In genomic region chr17:25727265-25728008, GRCm38 (mm10) we compare ENCODE assay signal across 8 mouse cellular contexts. TPM values are rescaled to one million over a fixed set of nuclear protein-coding genes. Genes with fewer than 3 reads are reported as not detected.
A peak's percentile ranks its signal among the peaks of the same experiment; 100 is the strongest.
DNase-seq lines count a peak whose midpoint lies in the region; ATAC-seq lines count a peak whose summit lies in the region.

Gene Chtf18 (minus strand): TSS chr17:25727419.
Gene Rpusd1 (plus strand): TSS chr17:25727670.

- peak; percentile 99 for ATAC-seq in hindbrain, embryonic 16.5 days

- peak within 1 kb of the TSS; percentile 73 for H3K4me3 ChIP-seq in hindbrain, embryonic 16.5 days (ENCODE audit: low read length)
- peak within 1 kb of the TSS; percentile 74 for H3K4me3 ChIP-seq in macrophage (ENCODE audit: inconsistent target)

- DNase-seq in WW6 (ENCODE audit: low read depth, low spot score): peak; percentile 99
- peak; percentile 90 to 98 for DNase-seq in cerebellum, postnatal 4 days (ENCODE audit: low spot score in 2 of 2)
- peak; percentile 100 for DNase-seq in gastrocnemius, adult 18-20 months (ENCODE audit: low spot score)
- peak; percentile 98 for DNase-seq in left cerebral cortex, adult 18-20 months (ENCODE audit: low spot score in 2 of 2)
- DNase-seq in right cerebral cortex, adult 18-20 months: peak; percentile 100
- DNase-seq in urinary bladder, postnatal 10 days (ENCODE audit: low spot score): peak; percentile 96

- peak within 1 kb of the TSS; percentile 58; the same call in 1 of the 2 replicates for H3K27ac ChIP-seq in hindbrain, embryonic 16.5 days (ENCODE audit: low read depth, low read length)
- H3K27ac ChIP-seq in macrophage: 0 out of 2 replicates have a peak within 1 kb of the TSS, but pooled peaks have one; percentile 28

- H3K27me3 ChIP-seq in hindbrain, embryonic 16.5 days (replicated peaks; ENCODE audit: control insufficient read depth, insufficient read depth, low read length): no peaks in the 10 kb centered on the region

- no peaks in the 10 kb centered on the region for H3K9me3 ChIP-seq in hindbrain, embryonic 16.5 days (ENCODE audit: control insufficient read depth, low read length)

- peaks cover 18% of the 10 kb centered on the region for H3K4me1 ChIP-seq in hindbrain, embryonic 16.5 days (ENCODE audit: control insufficient read depth, insufficient read depth, low read depth, low read length)

- peak within 1 kb of the TSS; percentile 98 for H3K4me2 ChIP-seq in hindbrain, embryonic 16.5 days (ENCODE audit: low read length)

- H3K36me3 ChIP-seq in hindbrain, embryonic 16.5 days (ENCODE audit: control insufficient read depth, insufficient read depth, low read length): peaks cover 3% of the 10 kb centered on the region
- no peaks in the 10 kb centered on the region for H3K36me3 ChIP-seq in macrophage (ENCODE audit: inconsistent target)

- WGBS in hindbrain, embryonic 16.5 days: under 1% methylated on average over 37 of the region's 37 CpGs
- WGBS in macrophage (ENCODE audit: missing documents): 1% methylated on average over 35 of the region's 37 CpGs

- peak within 1 kb of the TSS; percentile 87 for H3K9ac ChIP-seq in hindbrain, embryonic 16.5 days (ENCODE audit: low read depth, low read length)

- peaks cover 9% of the 10 kb centered on the region; the same call in 1 of the 2 replicates for H3K79me2 ChIP-seq in macrophage (ENCODE audit: inconsistent target)

RNA-seq across cellular contexts. Expression of gene Chtf18, which starts in this region (rescaled TPM):
- total RNA-seq in gastrocnemius, adult 18-20 months (2021): 1 to 10 TPM in 1 of 2 experiments, under 1 TPM in 1; 0.47 to 1.1 TPM
- 6.4 and 7.4 TPM in 2 replicates for polyA plus RNA-seq in hindbrain, embryonic 16.5 days (2015; fragmentation: Nextera tagmentation; extraction: Ambion mirVana)
- 1 to 10 TPM; 1.2 to 1.5 TPM for total RNA-seq in left cerebral cortex, adult 18-20 months (2021)
- total RNA-seq in macrophage (2018; cell fraction: chromatin; rRNA removed): 10 to 100 TPM in 4 of 26 experiments, 1 to 10 TPM in 21, under 1 TPM in 1; 0.99 to 13.3 (median 4.6) TPM
- 1 to 10 TPM in 21 of 26 experiments, under 1 TPM in 5; 0.72 to 2.4 (median 1.4) TPM for total RNA-seq in macrophage (2018; cell fraction: cytosol; rRNA removed)
- 10 to 100 TPM in 1 of 26 experiments, 1 to 10 TPM in 24, under 1 TPM in 1; 0.75 to 27.4 (median 2.7) TPM for total RNA-seq in macrophage (2018; cell fraction: nucleus; rRNA removed)
- polyA plus RNA-seq in macrophage (2018): 0.80 to 5.9 TPM (median 1.1 TPM) in 3 replicates

RNA-seq across cellular contexts. Expression of gene Rpusd1, which starts in this region (rescaled TPM):
- total RNA-seq in gastrocnemius, adult 18-20 months (2021): 1 to 10 TPM; 3.5 to 4.2 TPM
- 32.9 and 33.0 TPM in 2 replicates for polyA plus RNA-seq in hindbrain, embryonic 16.5 days (2015; fragmentation: Nextera tagmentation; extraction: Ambion mirVana)
- total RNA-seq in left cerebral cortex, adult 18-20 months (2021): 10 to 100 TPM; 60.9 to 64.4 TPM
- total RNA-seq in macrophage (2018; cell fraction: chromatin; rRNA removed): 1 to 10 TPM in 24 of 26 experiments, under 1 TPM in 2; 0.58 to 8.3 (median 3.7) TPM
- 10 to 100 TPM in 3 of 26 experiments, 1 to 10 TPM in 23; 3.5 to 10.8 (median 7.8) TPM for total RNA-seq in macrophage (2018; cell fraction: cytosol; rRNA removed)
- total RNA-seq in macrophage (2018; cell fraction: nucleus; rRNA removed): 10 to 100 TPM in 3 of 26 experiments, 1 to 10 TPM in 22, under 1 TPM in 1; 0.97 to 14.9 (median 4.4) TPM
- 5.9 to 11.6 TPM (median 7.3 TPM) in 3 replicates for polyA plus RNA-seq in macrophage (2018)

Comparison
In these comparisons a context has a peak if more than half of its experiments do, and no peak if none do; other contexts are left out.
1. Peak in every context shown above with its lines: DNase-seq, ATAC-seq, H3K4me3 ChIP-seq and H3K27ac ChIP-seq.
2. RNA of gene Rpusd1 (total RNA-seq): 60.9 to 64.4 TPM in left cerebral cortex, adult 18-20 months; 3.5 to 4.2 TPM in gastrocnemius, adult 18-20 months; every median in the first group is over 10 times any median in the second.